Mouse (Mus musculus) C2C12 (cell line): ENCODE results near the gene Gng8. TPM values are rescaled to one million over a fixed set of nuclear protein-coding genes. Genes with fewer than 3 reads are reported as not detected.

Source experiments
- H3K27me3 ChIP-seq: one replicate; pipeline ENCODE4 v1.6.1; 2011; ENCODE audit not compliant: control insufficient read depth, insufficient read depth, insufficient read length
- H3K36me3 ChIP-seq: one replicate; pipeline ENCODE4 v1.6.1; 2011; ENCODE audit not compliant: control insufficient read depth, insufficient read depth
- H3K4me3 ChIP-seq: one replicate; pipeline ENCODE4 v1.5.1; 2011; ENCODE audit warnings: mild to moderate bottlenecking, control low read depth; ENCODE audit not compliant: poor library complexity, insufficient read depth, severe bottlenecking
- H3K79me2 ChIP-seq: one replicate; pipeline ENCODE4 v1.6.1; 2011; ENCODE audit not compliant: control insufficient read depth, insufficient read depth
- H3K79me3 ChIP-seq: one replicate; pipeline ENCODE4 v1.6.1; 2011; ENCODE audit warnings: low read depth, control low read depth
- H3ac ChIP-seq: one replicate; pipeline ENCODE3; 2011; ENCODE audit warnings: low read depth; ENCODE audit not compliant: control insufficient read depth, insufficient read length
- CEBPB ChIP-seq: IDR thresholded peaks from one replicate; pipeline ENCODE4 v1.6.1; 2011; ENCODE audit warnings: low read depth, mild to moderate bottlenecking, control low read depth, moderate library complexity
- CTCF ChIP-seq: IDR thresholded peaks from one replicate; pipeline ENCODE4 v1.5.1; 2011; ENCODE audit not compliant: control insufficient read depth, insufficient read depth, insufficient read length
- FOSL1 ChIP-seq: IDR thresholded peaks from one replicate; pipeline ENCODE4 v1.8.0; 2011; ENCODE audit warnings: mild to moderate bottlenecking, low read length; ENCODE audit not compliant: poor library complexity, insufficient read depth, severe bottlenecking
- MAX ChIP-seq: IDR thresholded peaks from one replicate; pipeline ENCODE4 v1.6.1; 2011; ENCODE audit warnings: mild to moderate bottlenecking, control low read depth
- MYOD1 ChIP-seq: IDR thresholded peaks from one replicate; pipeline ENCODE4 v1.6.1; 2011; ENCODE audit warnings: low read depth; ENCODE audit not compliant: control insufficient read depth, insufficient read length
- MYOG ChIP-seq: IDR thresholded peaks from one replicate; pipeline ENCODE4 v1.6.1; 2011; ENCODE audit not compliant: control insufficient read depth, insufficient read length; ENCODE audit errors: extremely low read depth
- USF1 ChIP-seq: IDR thresholded peaks from one replicate; pipeline ENCODE4 v1.6.1; 2011; ENCODE audit warnings: low read depth, mild to moderate bottlenecking, control low read depth, moderate library complexity
- polyA plus RNA-seq: library from polyadenylated mRNA; unstranded; fragments of >200 nt; fragmentation: generic; extraction: Trizol; gene quantifications from one replicate; pipeline ENCODE4 v1.2.1, GENCODE M21; 2012; ENCODE audit warnings: missing spikeins

The Gng8 gene
- polyA plus RNA-seq, 1 experiment, result 2.6 TPM

DNA sequence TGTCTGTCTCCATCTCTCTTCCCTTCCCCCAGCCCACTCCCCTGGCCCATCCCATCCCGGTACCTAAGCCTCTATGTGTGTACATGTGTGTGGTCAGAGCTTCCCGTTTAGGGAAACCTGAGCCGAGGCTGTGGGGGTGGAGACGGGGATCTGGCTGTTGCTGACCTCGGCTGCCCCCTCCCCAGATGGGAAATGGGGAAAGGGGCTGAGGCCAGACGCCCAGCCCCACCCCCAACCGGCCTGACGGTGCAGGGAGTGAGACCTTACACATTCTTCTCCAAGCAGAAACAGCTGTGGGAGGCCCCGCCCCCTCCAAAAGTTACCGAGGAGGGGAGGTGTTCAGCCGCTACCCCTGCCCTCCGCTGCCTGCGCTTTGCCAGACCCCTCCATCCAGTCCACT lies 15.0 kb upstream of the Gng8 start:
- no peaks in the 10 kb centered on the region for H3K79me3 ChIP-seq
- no peaks in the 10 kb centered on the region for H3K79me2 ChIP-seq
- no peaks in the 10 kb centered on the region for H3K27me3 ChIP-seq
- H3K4me3 ChIP-seq, result no peak overlapping the region
- H3K36me3 ChIP-seq, result no peaks in the 10 kb centered on the region
- no peak overlapping the region for H3ac ChIP-seq
- TF ChIP-seq USF1 (no peak), MYOG (no peak), MAX (no peak), FOSL1 (no peak), CTCF (no peak), CEBPB (no peak), MYOD1 (no peak)

DNA sequence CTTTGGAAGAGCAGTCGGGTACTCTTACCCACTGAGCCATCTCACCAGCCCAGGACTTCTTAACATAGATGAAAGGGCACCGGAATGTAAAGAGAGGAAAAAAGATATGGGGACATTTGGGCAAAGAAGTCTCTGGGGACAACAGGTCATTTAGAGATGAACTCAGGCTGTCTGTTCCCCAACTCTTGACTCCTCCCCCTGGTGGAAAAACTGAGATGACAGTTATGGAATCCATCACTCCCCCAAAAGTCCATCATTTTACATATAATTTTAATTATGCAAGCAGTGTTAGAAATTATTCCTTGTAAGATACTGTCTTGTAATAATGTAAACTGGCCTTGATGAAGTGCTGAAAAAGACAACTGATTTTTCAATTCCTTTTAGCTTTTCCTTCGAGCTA lies 13.9 kb upstream of the Gng8 start:
- Histone ChIP-seq H3K36me3 (no peaks in the 10 kb centered on the region), H3K27me3 (no peaks in the 10 kb centered on the region), H3ac (no peak overlapping the region), H3K79me2 (no peaks in the 10 kb centered on the region), H3K79me3 (no peaks in the 10 kb centered on the region), H3K4me3 (no peak overlapping the region)
- TF ChIP-seq CTCF (no peak), MAX (no peak), CEBPB (no peak), MYOG (no peak), FOSL1 (no peak), USF1 (no peak), MYOD1 (no peak)

DNA sequence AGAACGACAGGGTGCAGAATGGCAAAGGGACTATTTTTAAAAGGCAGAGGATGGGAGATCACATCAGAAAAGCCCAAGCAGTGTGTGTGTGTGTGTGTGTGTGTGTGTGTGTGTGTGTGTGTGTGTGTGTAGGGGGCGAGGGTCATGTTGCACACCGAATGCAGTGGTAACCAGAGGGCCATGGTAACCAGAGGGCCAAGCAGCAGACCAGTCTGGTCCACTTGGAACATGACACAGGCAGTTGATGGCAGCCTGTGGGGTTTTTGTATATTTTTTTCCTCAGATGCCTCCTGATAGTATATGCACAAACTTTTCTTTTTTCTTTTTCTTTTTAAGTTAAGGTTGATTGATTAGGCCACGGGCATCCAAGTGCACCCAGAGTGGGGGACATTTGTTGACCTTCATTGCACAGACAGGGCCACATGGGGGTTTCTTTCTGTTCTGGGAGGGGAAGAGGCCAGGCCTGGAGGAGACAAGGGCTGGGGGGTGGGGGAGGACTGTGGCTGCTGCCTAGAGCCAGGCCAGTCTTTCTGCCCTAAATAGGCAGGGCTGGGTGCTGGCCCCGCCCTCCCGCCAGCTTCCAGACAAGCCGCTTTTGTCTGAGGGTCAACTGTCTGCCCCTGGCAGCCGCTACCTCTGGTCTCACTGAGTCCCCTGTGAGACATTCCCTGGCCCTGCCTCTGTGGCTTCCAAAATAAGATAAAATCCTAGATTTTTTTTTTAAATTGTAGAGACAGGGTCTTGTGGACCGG lies 11.6 kb upstream of the Gng8 start:
- no peaks in the 10 kb centered on the region for H3K27me3 ChIP-seq
- no peak overlapping the region for H3K4me3 ChIP-seq
- no peaks in the 10 kb centered on the region for H3K79me2 ChIP-seq
- no peak for TF ChIP-seq CTCF
- TF ChIP-seq MYOD1, result no peak
- TF ChIP-seq FOSL1, result no peak
- no peak for TF ChIP-seq USF1
- no peak for TF ChIP-seq MAX
- TF ChIP-seq MYOG, result no peak
- no peak for TF ChIP-seq CEBPB
- no peaks in the 10 kb centered on the region for H3K36me3 ChIP-seq
- no peak overlapping the region for H3ac ChIP-seq
- no peaks in the 10 kb centered on the region for H3K79me3 ChIP-seq

DNA sequence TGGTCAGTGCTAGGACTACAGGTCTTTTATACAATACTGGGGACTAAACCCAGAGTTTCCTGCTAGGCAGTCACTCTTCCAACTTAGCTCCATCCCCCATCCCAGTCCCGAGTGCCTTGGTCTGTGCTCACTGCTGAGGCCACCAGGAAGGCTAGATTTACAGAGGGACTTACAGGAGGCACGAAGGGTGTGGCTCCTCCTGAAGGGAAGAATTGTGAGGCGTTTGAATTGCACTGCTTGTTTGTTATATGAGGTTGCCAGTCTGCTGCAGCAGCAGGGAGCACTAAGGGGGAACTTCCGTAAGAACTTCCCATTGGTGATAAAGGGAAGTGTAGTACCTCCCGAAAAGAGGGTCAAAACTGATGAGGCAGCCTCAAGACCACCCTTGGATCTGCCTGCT lies 11.0 kb upstream of the Gng8 start:
- Histone ChIP-seq H3K27me3 (no peaks in the 10 kb centered on the region), H3K79me2 (no peaks in the 10 kb centered on the region), H3ac (no peak overlapping the region), H3K79me3 (no peaks in the 10 kb centered on the region), H3K36me3 (no peaks in the 10 kb centered on the region), H3K4me3 (no peak overlapping the region)
- TF ChIP-seq MYOG, result no peak
- no peak for TF ChIP-seq MAX
- TF ChIP-seq MYOD1, result no peak
- TF ChIP-seq FOSL1, result no peak
- TF ChIP-seq CEBPB, result no peak
- TF ChIP-seq CTCF, result no peak
- TF ChIP-seq USF1, result no peak

DNA sequence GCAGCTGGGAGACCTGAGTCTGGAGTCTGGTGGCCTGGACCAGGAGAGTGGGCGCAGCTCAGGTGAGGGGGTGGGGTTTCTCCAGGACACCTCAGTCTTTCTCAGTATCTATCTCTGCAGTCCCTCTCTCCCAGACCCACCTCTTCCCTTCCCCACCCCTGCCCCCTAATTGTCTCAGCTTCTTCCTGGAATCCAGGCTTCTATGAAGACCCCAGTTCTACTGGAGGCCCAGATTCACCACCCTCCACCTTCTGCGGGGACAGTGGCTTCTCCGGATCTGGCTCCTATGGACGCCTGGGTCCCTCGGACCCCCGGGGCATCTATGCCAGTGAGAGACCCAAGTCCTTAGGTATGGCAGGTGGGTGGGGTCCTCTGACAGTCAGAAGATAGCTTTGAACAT lies 8.4 kb upstream of the Gng8 start:
- TF ChIP-seq MYOD1, result no peak
- TF ChIP-seq MYOG, result no peak
- TF ChIP-seq CTCF, result no peak
- no peak for TF ChIP-seq CEBPB
- TF ChIP-seq FOSL1, result no peak
- TF ChIP-seq USF1, result no peak
- Histone ChIP-seq H3K79me2 (no peaks in the 10 kb centered on the region), H3K4me3 (no peak overlapping the region), H3K27me3 (no peaks in the 10 kb centered on the region), H3K36me3 (no peaks in the 10 kb centered on the region), H3ac (no peak overlapping the region), H3K79me3 (no peaks in the 10 kb centered on the region)

DNA sequence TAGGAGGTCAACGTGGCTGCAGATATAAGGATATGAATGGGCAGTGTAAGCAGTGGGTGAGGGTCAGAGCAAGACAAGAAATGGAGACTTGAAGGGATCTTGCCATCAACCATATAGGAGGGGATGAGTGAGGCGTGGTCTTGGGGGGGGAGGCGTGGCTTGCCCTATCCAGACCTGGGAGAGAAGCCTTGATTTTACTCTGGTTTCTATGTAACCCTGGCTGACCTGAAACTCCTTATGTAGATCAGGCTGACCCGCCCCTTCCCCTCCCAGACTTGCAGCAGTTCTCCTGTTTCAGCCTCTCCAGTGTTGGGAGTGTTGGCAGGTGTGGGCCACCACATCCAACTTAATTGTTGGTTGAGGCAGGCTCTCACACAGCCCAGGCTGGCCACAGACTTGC lies 7.3 kb upstream of the Gng8 start:
- no peaks in the 10 kb centered on the region for H3K27me3 ChIP-seq
- H3K4me3 ChIP-seq, result no peak overlapping the region
- no peaks in the 10 kb centered on the region for H3K36me3 ChIP-seq
- H3K79me3 ChIP-seq, result no peaks in the 10 kb centered on the region
- H3K79me2 ChIP-seq, result no peaks in the 10 kb centered on the region
- TF ChIP-seq MYOD1 (no peak), CEBPB (no peak), MAX (no peak), FOSL1 (no peak), USF1 (no peak), MYOG (no peak), CTCF (no peak)
- H3ac ChIP-seq, result no peak overlapping the region
